Mouse (Mus musculus): ENCODE measurements around the gene Rtkn. TPM values are rescaled to one million over a fixed set of nuclear protein-coding genes. Genes with fewer than 3 reads are reported as not detected.
A peak's percentile ranks its signal among the peaks of the same experiment; 100 is the strongest.

Rtkn gene
- total and polyA plus RNA-seq, 2 experiments = 4.7 to 17.4 TPM

GRCm38 (mm10) chr6:83147280-83147679, 12.0 kb downstream of the Rtkn start:
- no peak overlapping the region for H3K9ac ChIP-seq (ENCODE audit: low read depth, low read length)
- no peaks in the 10 kb centered on the region for H3K27me3 ChIP-seq (ENCODE audit: control insufficient read depth, insufficient read depth, low read length)
- H3K27ac ChIP-seq (replicated peaks; ENCODE audit: insufficient read depth, low read depth, low read length) = no peak overlapping the region
- no peak overlapping the region for H3K4me3 ChIP-seq (ENCODE audit: insufficient read depth, low read depth, low read length)
- DNase-seq (ENCODE audit: extremely low read depth, low read depth, low spot score) = no peak
- TF ChIP-seq POLR2A (IDR thresholded peaks at IDR 0.05; ENCODE audit: extremely low read depth, insufficient read depth, low read length) (no peak), CTCF (IDR thresholded peaks at IDR 0.05; ENCODE audit: low read depth, low read length) (no peak)
- no peaks in the 10 kb centered on the region for H3K4me1 ChIP-seq (ENCODE audit: control insufficient read depth, insufficient read depth, low read length)
- 75% methylated on average over 7 of the region's 7 CpGs for WGBS
- H3K36me3 ChIP-seq (ENCODE audit: control insufficient read depth, insufficient read depth, low read length) = no peaks in the 10 kb centered on the region
- H3K79me2 ChIP-seq (ENCODE audit: control insufficient read depth, insufficient read depth, low read length) = no peaks in the 10 kb centered on the region

DNA sequence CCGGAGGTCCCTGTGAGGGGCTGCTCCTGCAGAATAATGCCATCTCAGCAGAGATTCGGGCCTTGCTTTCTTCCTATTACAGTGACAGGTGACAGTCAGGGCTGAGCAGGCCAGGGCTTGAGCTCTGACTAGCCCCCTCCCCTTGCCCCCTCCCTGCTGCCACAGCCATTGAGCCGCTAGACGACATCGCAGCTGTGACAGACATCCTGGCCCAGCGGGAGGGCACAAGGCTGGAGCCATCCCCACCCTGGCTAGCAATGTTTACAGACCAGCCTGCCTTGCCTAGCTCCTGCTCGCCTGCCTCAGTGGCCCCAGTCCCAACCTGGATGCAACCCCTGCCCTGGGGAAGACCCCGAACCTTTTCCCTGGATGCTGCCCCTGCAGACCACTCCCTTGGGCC, 16.5 kb downstream of the Rtkn start:
- DNase-seq (ENCODE audit: extremely low read depth, low read depth, low spot score) = no peak
- no peak overlapping the region for H3K27ac ChIP-seq (replicated peaks; ENCODE audit: insufficient read depth, low read depth, low read length)
- no peak for TF ChIP-seq CTCF (IDR thresholded peaks at IDR 0.05; ENCODE audit: low read depth, low read length)
- TF ChIP-seq POLR2A (IDR thresholded peaks at IDR 0.05; ENCODE audit: extremely low read depth, insufficient read depth, low read length) = no peak

GRCm38 (mm10) chr6:83153038-83153437, 17.8 kb downstream of the Rtkn start:
- Histone ChIP-seq H3K27me3 (ENCODE audit: control insufficient read depth, insufficient read depth, low read length) (no peaks in the 10 kb centered on the region), H3K27ac (replicated peaks; ENCODE audit: insufficient read depth, low read depth, low read length) (no peak overlapping the region), H3K4me1 (ENCODE audit: control insufficient read depth, insufficient read depth, low read length) (peaks cover 6% of the 10 kb centered on the region; the same call in 1 of the 2 replicates), H3K9ac (ENCODE audit: low read depth, low read length) (no peak overlapping the region), H3K36me3 (ENCODE audit: control insufficient read depth, insufficient read depth, low read length) (no peaks in the 10 kb centered on the region), H3K79me2 (ENCODE audit: control insufficient read depth, insufficient read depth, low read length) (no peaks in the 10 kb centered on the region), H3K4me3 (ENCODE audit: insufficient read depth, low read depth, low read length) (no peak overlapping the region)
- TF ChIP-seq POLR2A (IDR thresholded peaks at IDR 0.05; ENCODE audit: extremely low read depth, insufficient read depth, low read length) = no peak
- TF ChIP-seq CTCF (IDR thresholded peaks at IDR 0.05; ENCODE audit: low read depth, low read length) = no peak
- DNase-seq (ENCODE audit: extremely low read depth, low read depth, low spot score) = no peak
- 73% methylated on average over 12 of the region's 12 CpGs for WGBS

More for the DNA sequence above, 16.5 kb downstream of the Rtkn start:
- Histone ChIP-seq H3K4me3 (ENCODE audit: insufficient read depth, low read depth, low read length) (no peak overlapping the region), H3K36me3 (ENCODE audit: control insufficient read depth, insufficient read depth, low read length) (no peaks in the 10 kb centered on the region), H3K4me1 (ENCODE audit: control insufficient read depth, insufficient read depth, low read length) (peaks cover 6% of the 10 kb centered on the region; the same call in 1 of the 2 replicates), H3K27me3 (ENCODE audit: control insufficient read depth, insufficient read depth, low read length) (no peaks in the 10 kb centered on the region), H3K79me2 (ENCODE audit: control insufficient read depth, insufficient read depth, low read length) (no peaks in the 10 kb centered on the region), H3K9ac (ENCODE audit: low read depth, low read length) (no peak overlapping the region)
- WGBS = 78% methylated on average over 8 of the region's 8 CpGs

GRCm38 (mm10) chr6:83153485-83153884, 18.2 kb downstream of the Rtkn start:
- TF ChIP-seq CTCF (IDR thresholded peaks at IDR 0.05; ENCODE audit: low read depth, low read length) (no peak), POLR2A (IDR thresholded peaks at IDR 0.05; ENCODE audit: extremely low read depth, insufficient read depth, low read length) (no peak)
- Histone ChIP-seq H3K4me1 (ENCODE audit: control insufficient read depth, insufficient read depth, low read length) (peaks cover 6% of the 10 kb centered on the region; the same call in 1 of the 2 replicates), H3K27ac (replicated peaks; ENCODE audit: insufficient read depth, low read depth, low read length) (no peak overlapping the region), H3K4me3 (ENCODE audit: insufficient read depth, low read depth, low read length) (no peak overlapping the region), H3K79me2 (ENCODE audit: control insufficient read depth, insufficient read depth, low read length) (no peaks in the 10 kb centered on the region), H3K27me3 (ENCODE audit: control insufficient read depth, insufficient read depth, low read length) (no peaks in the 10 kb centered on the region), H3K36me3 (ENCODE audit: control insufficient read depth, insufficient read depth, low read length) (no peaks in the 10 kb centered on the region), H3K9ac (ENCODE audit: low read depth, low read length) (no peak overlapping the region)
- DNase-seq (ENCODE audit: extremely low read depth, low read depth, low spot score) = no peak
- WGBS = 40% methylated on average over 5 of the region's 5 CpGs

GRCm38 (mm10) chr6:83155552-83156238, 20.4 kb downstream of the Rtkn start:
- WGBS = 16% methylated on average over 23 of the region's 23 CpGs
- Histone ChIP-seq H3K4me1 (ENCODE audit: control insufficient read depth, insufficient read depth, low read length) (peaks cover 6% of the 10 kb centered on the region; the same call in 1 of the 2 replicates), H3K4me3 (ENCODE audit: insufficient read depth, low read depth, low read length) (peak overlapping the region; percentile 65), H3K79me2 (ENCODE audit: control insufficient read depth, insufficient read depth, low read length) (no peaks in the 10 kb centered on the region), H3K36me3 (ENCODE audit: control insufficient read depth, insufficient read depth, low read length) (no peaks in the 10 kb centered on the region), H3K27ac (replicated peaks; ENCODE audit: insufficient read depth, low read depth, low read length) (no peak overlapping the region), H3K27me3 (ENCODE audit: control insufficient read depth, insufficient read depth, low read length) (no peaks in the 10 kb centered on the region), H3K9ac (ENCODE audit: low read depth, low read length) (peak overlapping the region; percentile 56)
- TF ChIP-seq POLR2A (IDR thresholded peaks at IDR 0.05; ENCODE audit: extremely low read depth, insufficient read depth, low read length) (no peak), CTCF (IDR thresholded peaks at IDR 0.05; ENCODE audit: low read depth, low read length) (no peak)
- DNase-seq (ENCODE audit: extremely low read depth, low read depth, low spot score) = no peak

GRCm38 (mm10) chr6:83156259-83156684, 21.0 kb downstream of the Rtkn start, which contains the start of the genes Wdr54 and 1700003E16Rik:
Gene Wdr54 (minus strand): TSS chr6:83156397.
Gene 1700003E16Rik (plus strand): TSS chr6:83156404.
- no peak for TF ChIP-seq POLR2A (IDR thresholded peaks at IDR 0.05; ENCODE audit: extremely low read depth, insufficient read depth, low read length)
- TF ChIP-seq CTCF (IDR thresholded peaks at IDR 0.05; ENCODE audit: low read depth, low read length) = no peak
- 2% methylated on average over 32 of the region's 32 CpGs for WGBS
- Histone ChIP-seq H3K27ac (replicated peaks; ENCODE audit: insufficient read depth, low read depth, low read length) (no peak within 1 kb of the TSS), H3K79me2 (ENCODE audit: control insufficient read depth, insufficient read depth, low read length) (no peaks in the 10 kb centered on the region), H3K4me3 (ENCODE audit: insufficient read depth, low read depth, low read length) (peak within 1 kb of the TSS; percentile 65), H3K27me3 (ENCODE audit: control insufficient read depth, insufficient read depth, low read length) (no peaks in the 10 kb centered on the region), H3K9ac (ENCODE audit: low read depth, low read length) (peak within 1 kb of the TSS; percentile 56), H3K36me3 (ENCODE audit: control insufficient read depth, insufficient read depth, low read length) (no peaks in the 10 kb centered on the region), H3K4me1 (ENCODE audit: control insufficient read depth, insufficient read depth, low read length) (peaks cover 6% of the 10 kb centered on the region; the same call in 1 of the 2 replicates)
- DNase-seq (ENCODE audit: extremely low read depth, low read depth, low spot score) = no peak

Measured in liver, adult 2 months (tissue).